Mouse (Mus musculus) mammary gland, adult 2 months (tissue): ENCODE measurements around the gene Cct5. TPM values are rescaled to one million over a fixed set of nuclear protein-coding genes. Genes with fewer than 3 reads are reported as not detected.

Source experiments
- polyA plus RNA-seq: library from polyadenylated mRNA; depleted of rRNA; stranded (reverse); fragments of >200 nt; gene quantifications from 2 replicates; pipeline ENCODE4 v1.2.3, GENCODE M21; 2012; ENCODE audit warnings: low replicate concordance; rRNA removed

Gene Cct5
- polyA plus RNA-seq = 56.6 and 93.9 TPM in 2 replicates

GRCm38 (mm10) chr15:31601646-31602374 lies at the start of gene Cct5, which contains the start of gene Fam173b:
Gene Cct5, minus strand, starts transcription at chr15:31601804.
Gene Fam173b, plus strand, starts transcription at chr15:31601852.

GRCm38 (mm10) chr15:31565184-31565583 lies 36.4 kb downstream of the Cct5 start, which contains the start of gene Cmbl:
Gene Cmbl, plus strand, starts transcription at chr15:31565389.

Other genes with a start within 250 kb of the Cct5 start
- 5.1 and 7.3 TPM in 2 replicates for gene Ankrd33b, start 234.1 kb downstream of the Cct5 start, polyA plus RNA-seq
- 1.9 and 4.1 TPM in 2 replicates for gene Ropn1l, start 148.1 kb downstream of the Cct5 start, polyA plus RNA-seq
- 10.3 and 29.2 TPM in 2 replicates for gene March6, start 70.8 kb downstream of the Cct5 start, polyA plus RNA-seq
- 45.4 and 93.9 TPM in 2 replicates for gene Cmbl, start 36.4 kb downstream of the Cct5 start, polyA plus RNA-seq
- gene Fam173b, start within 50 bp of the Cct5 start, polyA plus RNA-seq = 4.4 and 7.1 TPM in 2 replicates